Mouse (Mus musculus) intestine, embryonic 14.5 days (tissue): Measurements from ENCODE around the gene Man1a. TPM values are rescaled to one million over a fixed set of nuclear protein-coding genes. Genes with fewer than 3 reads are reported as not detected.

ENCODE experiments used
- ATAC-seq: fragments of 200-750 bp; cut with Nextera tagmentation; replicated peaks from 2 replicates; pipeline ENCODE4 v1.8.0; 2017; ENCODE audit warnings: low read depth, moderate number of reproducible peaks, moderate TSS enrichment, moderate library complexity; ENCODE audit not compliant: low FRiP score, low TSS enrichment
- DNase-seq: peaks from one replicate; pipeline ENCODE4 v3.0.0-alpha.2; 2018; ENCODE audit warnings: low spot score
- H3K27ac ChIP-seq: fragments of 300-500 bp; sonication (generic); 2 replicates; pipeline ENCODE4 v1.5.1; 2014; ENCODE audit warnings: low read depth, mild to moderate bottlenecking, control low read depth
- H3K27me3 ChIP-seq: fragments of 300-500 bp; sonication (generic); replicated peaks from 2 replicates; pipeline ENCODE4 v1.6.1; 2014; ENCODE audit warnings: low read length, control low read depth; ENCODE audit not compliant: control insufficient read depth, insufficient read depth
- H3K36me3 ChIP-seq: fragments of 300-500 bp; sonication (generic); 2 replicates; pipeline ENCODE4 v1.6.1; 2014; ENCODE audit warnings: low read length, control low read depth; ENCODE audit not compliant: control insufficient read depth, insufficient read depth
- H3K4me1 ChIP-seq: fragments of 300-500 bp; sonication (generic); replicated peaks from 2 replicates; pipeline ENCODE4 v1.6.1; 2014; ENCODE audit warnings: low read length, control low read depth, mixed read lengths; ENCODE audit not compliant: control insufficient read depth, insufficient read depth
- H3K4me2 ChIP-seq: fragments of 300-500 bp; sonication (generic); 2 replicates; pipeline ENCODE4 v1.6.1; 2014; ENCODE audit warnings: low read length
- H3K4me3 ChIP-seq: fragments of 300-500 bp; sonication (generic); 2 replicates; pipeline ENCODE4 v1.5.1; 2014; ENCODE audit warnings: low read depth, low read length, control low read depth, mixed read lengths
- H3K9ac ChIP-seq: fragments of 300-500 bp; sonication (generic); 2 replicates; pipeline ENCODE4 v1.6.1; 2014; ENCODE audit warnings: mild to moderate bottlenecking, low read length
- H3K9me3 ChIP-seq: fragments of 300-500 bp; sonication (generic); 2 replicates; pipeline ENCODE4 v1.6.1; 2016; ENCODE audit warnings: low read length, control low read depth; ENCODE audit not compliant: control insufficient read depth
- WGBS: fragments of 180-500 bp; shearing (Covaris S2); extraction: QIAGEN DNeasy Blood & Tissue Kit; methylation state at CpG from one replicate; pipeline ENCODE4 v1.1.7; 2014; 5-methylcytosine and 5-hydroxymethylcytosine counted together
- polyA plus RNA-seq: library from polyadenylated mRNA; unstranded; fragments of >200 nt; fragmentation: Nextera tagmentation; extraction: Ambion mirVana; gene quantifications from 2 replicates; pipeline ENCODE4 v1.2.1, GENCODE M21; 2014

The Man1a gene
- polyA plus RNA-seq, 1 experiment from 2014 or later = 12.6 TPM

DNA sequence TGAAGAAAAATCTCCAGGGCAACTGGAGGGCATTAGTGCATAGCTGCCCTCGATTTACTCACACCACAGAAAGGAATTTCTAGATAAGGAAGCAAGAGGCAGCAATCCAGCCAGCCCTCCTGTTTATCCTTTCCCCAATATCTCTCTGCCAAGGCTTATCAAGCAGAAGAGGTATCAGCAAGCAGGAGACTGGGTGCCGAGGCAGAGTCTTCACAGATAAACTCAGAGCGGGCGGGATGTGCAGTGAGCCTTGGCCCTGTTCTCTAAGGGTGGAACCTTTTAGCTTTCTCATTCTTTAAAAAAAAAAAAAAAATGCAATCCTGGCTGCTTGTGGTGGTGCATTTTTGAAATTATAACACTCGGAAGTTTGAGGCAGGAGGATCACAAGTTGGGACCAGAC is 38.2 kb downstream of the Man1a start:
- 60% methylated on average over 5 of the region's 5 CpGs for WGBS
- no peak overlapping the region for H3K4me3 ChIP-seq
- no peak overlapping the region for H3K9ac ChIP-seq
- no peaks in the 10 kb centered on the region for H3K9me3 ChIP-seq
- ATAC-seq (no peak), DNase-seq (no peak)
- H3K4me2 ChIP-seq = no peak overlapping the region
- H3K36me3 ChIP-seq = no peaks in the 10 kb centered on the region
- H3K4me1 ChIP-seq = no peaks in the 10 kb centered on the region
- H3K27me3 ChIP-seq = no peaks in the 10 kb centered on the region
- H3K27ac ChIP-seq = no peak overlapping the region

DNA sequence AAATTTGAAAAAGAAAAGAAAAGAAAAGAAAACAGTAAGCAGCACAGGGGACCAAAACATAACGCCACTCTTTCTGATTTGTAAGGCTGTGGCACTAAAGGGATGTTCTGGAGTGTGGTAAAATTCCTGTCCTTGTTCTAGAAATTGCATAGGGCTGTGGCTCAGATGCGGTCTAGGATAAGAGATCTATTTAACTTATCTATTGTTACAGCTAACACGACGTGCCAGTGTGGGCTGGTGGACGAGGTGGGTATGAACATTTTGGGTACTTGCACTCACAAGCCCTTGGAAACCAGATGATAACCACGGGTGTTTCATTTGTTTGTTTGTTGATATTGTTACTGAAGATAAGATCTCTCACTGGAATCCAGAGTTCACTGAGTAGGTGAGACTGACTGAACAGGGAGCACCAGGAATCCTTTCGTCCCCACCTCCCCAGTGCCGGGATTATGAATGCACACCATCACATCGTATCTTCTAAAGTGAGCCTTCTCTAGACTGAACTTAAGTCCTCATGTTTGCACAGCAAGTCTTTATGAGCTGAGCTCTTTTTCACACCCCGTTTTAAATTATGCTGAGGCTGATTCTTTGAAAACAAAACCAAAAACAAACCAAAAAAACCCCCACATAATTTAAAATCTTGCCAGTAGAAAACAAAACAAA is 38.9 kb downstream of the Man1a start:
- Histone ChIP-seq H3K4me2 (no peak overlapping the region), H3K27me3 (no peaks in the 10 kb centered on the region), H3K9ac (no peak overlapping the region), H3K9me3 (no peaks in the 10 kb centered on the region), H3K36me3 (no peaks in the 10 kb centered on the region), H3K4me3 (no peak overlapping the region), H3K27ac (no peak overlapping the region), H3K4me1 (no peaks in the 10 kb centered on the region)
- 81% methylated on average over 10 of the region's 10 CpGs for WGBS
- ATAC-seq (no peak), DNase-seq (no peak)

DNA sequence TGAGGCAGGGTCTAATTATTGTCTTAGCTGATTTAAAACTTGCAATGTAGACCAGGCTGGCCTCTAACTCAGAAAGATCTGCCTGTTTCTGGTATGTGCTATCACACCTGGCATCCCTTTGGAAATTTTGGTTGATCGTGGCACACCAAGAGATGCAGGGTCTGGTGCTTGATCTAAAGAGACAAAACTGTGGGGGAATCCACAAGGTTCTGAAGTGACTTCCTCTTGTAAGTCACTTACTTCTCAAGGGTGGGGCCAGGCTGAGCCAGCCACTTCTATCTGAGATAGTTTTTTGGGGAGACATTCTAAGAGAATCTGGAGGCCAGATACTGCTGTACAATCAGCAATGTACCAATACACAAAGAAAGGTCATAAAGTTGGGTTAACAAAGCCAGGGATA is 40.8 kb downstream of the Man1a start:
- ATAC-seq (no peak), DNase-seq (no peak)
- H3K9ac ChIP-seq = no peak overlapping the region
- no peaks in the 10 kb centered on the region for H3K27me3 ChIP-seq
- no peak overlapping the region for H3K27ac ChIP-seq
- no peaks in the 10 kb centered on the region for H3K4me1 ChIP-seq
- no peak overlapping the region for H3K4me2 ChIP-seq
- no peaks in the 10 kb centered on the region for H3K9me3 ChIP-seq
- WGBS = 100% methylated on average over 1 of the region's 1 CpGs
- H3K4me3 ChIP-seq = no peak overlapping the region
- H3K36me3 ChIP-seq = no peaks in the 10 kb centered on the region

DNA sequence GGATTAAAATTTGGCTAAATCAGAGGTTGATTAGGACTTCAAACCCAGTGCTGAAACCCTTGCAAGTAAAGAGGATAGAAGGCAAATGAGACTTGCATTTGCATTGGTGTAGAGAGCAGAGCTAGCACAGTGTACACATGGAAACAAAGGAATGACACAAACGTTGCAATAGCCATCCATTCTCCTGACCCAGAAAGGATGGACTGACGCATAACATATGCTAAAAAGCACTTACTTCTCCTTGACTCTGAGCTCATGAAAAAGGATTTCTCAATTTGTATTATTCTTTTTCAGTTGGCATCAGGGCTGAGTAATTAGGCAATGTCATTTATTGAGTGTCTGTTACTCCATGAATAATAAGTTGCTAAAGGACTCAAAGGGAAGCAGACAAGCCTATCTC is 41.6 kb downstream of the Man1a start:
- no peak for DNase-seq
- H3K4me1 ChIP-seq = no peaks in the 10 kb centered on the region
- H3K36me3 ChIP-seq = no peaks in the 10 kb centered on the region
- H3K27me3 ChIP-seq = no peaks in the 10 kb centered on the region
- no peak overlapping the region for H3K9ac ChIP-seq
- 74% methylated on average over 2 of the region's 2 CpGs for WGBS
- H3K4me2 ChIP-seq = no peak overlapping the region
- H3K27ac ChIP-seq = no peak overlapping the region
- no peak overlapping the region for H3K4me3 ChIP-seq
- H3K9me3 ChIP-seq = no peaks in the 10 kb centered on the region
- no peak for ATAC-seq

DNA sequence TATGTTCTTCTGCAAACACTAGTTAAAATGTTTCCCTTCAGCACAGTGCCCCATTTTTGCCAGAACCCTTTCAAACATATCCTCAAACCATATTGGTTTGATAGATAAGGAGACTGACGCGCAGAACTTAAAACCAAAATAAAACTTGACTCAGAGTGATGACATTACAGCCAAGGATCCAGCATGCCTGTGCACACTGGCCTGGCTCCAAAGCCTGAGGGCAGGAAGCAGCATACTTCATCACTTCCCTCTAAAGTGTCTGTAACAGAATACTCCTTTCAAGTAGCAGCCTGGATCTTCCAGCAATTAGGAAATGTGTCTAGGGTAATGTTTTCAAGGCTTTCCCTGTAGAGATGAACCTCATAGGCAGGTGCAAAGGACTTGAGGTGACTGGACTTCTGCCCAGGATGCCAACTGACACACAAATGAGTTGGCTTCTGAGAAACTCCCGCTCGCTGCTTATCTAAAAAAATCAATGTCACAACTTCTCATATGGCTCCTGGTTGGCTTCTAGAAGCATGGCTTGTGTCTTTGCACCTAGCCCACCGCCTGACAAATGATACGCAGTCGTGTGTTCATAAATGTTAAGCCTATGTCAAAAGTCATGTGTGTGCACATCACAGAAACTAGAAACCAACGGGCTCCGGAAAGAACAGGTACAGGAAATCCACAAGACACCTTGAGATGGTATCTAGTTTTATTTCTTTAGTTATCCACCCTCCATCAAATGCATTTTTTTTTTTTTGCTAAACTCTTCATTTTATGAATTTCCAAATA is 43.9 kb downstream of the Man1a start:
- Histone ChIP-seq H3K27ac (no peak overlapping the region), H3K9ac (no peak overlapping the region), H3K4me3 (no peak overlapping the region), H3K36me3 (no peaks in the 10 kb centered on the region), H3K4me1 (no peaks in the 10 kb centered on the region), H3K9me3 (no peaks in the 10 kb centered on the region), H3K4me2 (no peak overlapping the region), H3K27me3 (no peaks in the 10 kb centered on the region)
- ATAC-seq (no peak), DNase-seq (no peak)
- 87% methylated on average over 9 of the region's 9 CpGs for WGBS

DNA sequence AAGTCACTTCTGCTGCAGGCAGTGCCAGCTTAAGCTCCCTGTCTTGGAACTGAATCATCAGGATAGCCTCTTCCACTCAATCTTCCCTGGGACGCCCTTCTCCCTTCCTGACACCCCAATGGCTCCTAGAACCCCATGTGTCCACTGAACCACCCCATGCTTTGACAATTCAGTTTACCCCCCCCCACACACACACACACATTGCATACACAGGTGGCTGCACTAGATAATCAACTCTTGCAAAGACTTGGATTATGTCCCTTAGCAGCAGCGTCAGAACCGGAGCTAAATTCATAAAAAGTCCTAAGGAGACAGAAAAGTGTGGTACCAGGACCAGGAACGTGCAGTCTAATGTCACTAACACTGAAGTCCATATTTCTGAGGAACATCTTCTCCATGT is 47.5 kb downstream of the Man1a start:
- no peak for ATAC-seq
- Histone ChIP-seq H3K4me2 (no peak overlapping the region), H3K4me3 (no peak overlapping the region), H3K27me3 (no peaks in the 10 kb centered on the region), H3K27ac (no peak overlapping the region), H3K9ac (no peak overlapping the region), H3K9me3 (no peaks in the 10 kb centered on the region), H3K36me3 (no peaks in the 10 kb centered on the region), H3K4me1 (no peaks in the 10 kb centered on the region)
- DNase-seq = no peak
- WGBS = 96% methylated on average over 4 of the region's 4 CpGs

DNA sequence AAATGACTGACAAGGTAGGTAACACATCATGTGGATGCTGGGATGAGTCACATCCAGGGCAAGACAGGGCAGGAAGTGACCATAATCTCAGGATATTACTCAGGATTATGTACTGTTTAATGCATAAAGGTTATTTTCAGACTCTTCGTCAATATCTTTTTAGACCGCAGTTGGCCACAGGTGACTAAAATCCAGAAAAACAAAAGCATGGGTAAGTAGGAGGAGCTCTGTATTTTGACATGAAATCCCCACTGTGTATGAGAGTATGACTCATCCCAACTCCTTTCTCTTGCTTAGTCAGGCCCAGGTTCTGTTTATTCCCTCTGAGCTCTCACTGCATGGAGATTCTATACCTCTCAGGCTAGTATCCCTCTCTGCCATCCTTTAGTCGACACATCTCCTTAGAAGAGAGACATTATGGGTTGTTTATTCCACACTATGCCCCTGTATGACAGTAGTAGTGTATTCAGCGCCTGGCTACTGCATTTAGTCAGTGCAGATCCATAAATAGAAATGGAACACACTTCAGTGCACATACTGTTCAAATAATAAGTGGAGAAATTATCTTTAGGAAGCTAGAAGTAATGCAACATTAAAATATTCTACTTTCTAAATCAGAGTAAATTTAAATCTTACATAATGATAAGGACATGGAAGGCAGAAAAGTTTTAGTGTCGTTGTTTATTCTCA is 49.5 kb downstream of the Man1a start:
- 86% methylated on average over 5 of the region's 5 CpGs for WGBS
- no peak for ATAC-seq

DNA sequence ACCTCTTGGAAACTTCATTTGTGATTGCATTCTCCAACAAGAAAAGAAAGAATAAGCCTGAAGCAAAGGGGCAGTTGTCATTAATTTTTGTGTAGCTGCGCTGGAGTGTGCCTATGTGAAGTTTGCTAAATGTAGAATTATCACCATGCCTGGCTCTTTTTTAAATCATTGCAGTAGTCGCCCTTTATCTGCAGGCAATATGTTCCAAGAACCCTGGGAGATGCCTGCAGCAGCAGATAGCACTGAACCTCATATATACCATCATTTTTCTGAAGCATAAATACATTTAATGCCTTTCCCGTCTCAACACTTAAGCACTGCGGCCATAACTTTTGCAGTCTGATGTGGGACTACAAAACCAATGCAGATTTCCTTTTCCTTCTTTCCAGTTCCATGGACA is 50.3 kb downstream of the Man1a start:
- WGBS = 81% methylated on average over 4 of the region's 4 CpGs
- no peak overlapping the region for H3K4me3 ChIP-seq
- no peak overlapping the region for H3K9ac ChIP-seq
- no peak for ATAC-seq
- H3K4me2 ChIP-seq = no peak overlapping the region
- DNase-seq = no peak
- no peaks in the 10 kb centered on the region for H3K27me3 ChIP-seq
- H3K36me3 ChIP-seq = no peaks in the 10 kb centered on the region
- H3K4me1 ChIP-seq = no peaks in the 10 kb centered on the region
- no peaks in the 10 kb centered on the region for H3K9me3 ChIP-seq
- no peak overlapping the region for H3K27ac ChIP-seq

More for the DNA sequence above, 49.5 kb downstream of the Man1a start:
- Histone ChIP-seq H3K4me3 (no peak overlapping the region), H3K27me3 (no peaks in the 10 kb centered on the region), H3K4me1 (no peaks in the 10 kb centered on the region), H3K36me3 (no peaks in the 10 kb centered on the region), H3K4me2 (no peak overlapping the region), H3K9me3 (no peaks in the 10 kb centered on the region), H3K27ac (no peak overlapping the region), H3K9ac (no peak overlapping the region)
- no peak for DNase-seq
